Mouse (Mus musculus): ENCODE results near the gene Gigyf1. TPM values are rescaled to one million over a fixed set of nuclear protein-coding genes. Genes with fewer than 3 reads are reported as not detected.

Gigyf1 gene
- polyA plus RNA-seq, 1 experiment from 2014 or later: 17.3 TPM

DNA sequence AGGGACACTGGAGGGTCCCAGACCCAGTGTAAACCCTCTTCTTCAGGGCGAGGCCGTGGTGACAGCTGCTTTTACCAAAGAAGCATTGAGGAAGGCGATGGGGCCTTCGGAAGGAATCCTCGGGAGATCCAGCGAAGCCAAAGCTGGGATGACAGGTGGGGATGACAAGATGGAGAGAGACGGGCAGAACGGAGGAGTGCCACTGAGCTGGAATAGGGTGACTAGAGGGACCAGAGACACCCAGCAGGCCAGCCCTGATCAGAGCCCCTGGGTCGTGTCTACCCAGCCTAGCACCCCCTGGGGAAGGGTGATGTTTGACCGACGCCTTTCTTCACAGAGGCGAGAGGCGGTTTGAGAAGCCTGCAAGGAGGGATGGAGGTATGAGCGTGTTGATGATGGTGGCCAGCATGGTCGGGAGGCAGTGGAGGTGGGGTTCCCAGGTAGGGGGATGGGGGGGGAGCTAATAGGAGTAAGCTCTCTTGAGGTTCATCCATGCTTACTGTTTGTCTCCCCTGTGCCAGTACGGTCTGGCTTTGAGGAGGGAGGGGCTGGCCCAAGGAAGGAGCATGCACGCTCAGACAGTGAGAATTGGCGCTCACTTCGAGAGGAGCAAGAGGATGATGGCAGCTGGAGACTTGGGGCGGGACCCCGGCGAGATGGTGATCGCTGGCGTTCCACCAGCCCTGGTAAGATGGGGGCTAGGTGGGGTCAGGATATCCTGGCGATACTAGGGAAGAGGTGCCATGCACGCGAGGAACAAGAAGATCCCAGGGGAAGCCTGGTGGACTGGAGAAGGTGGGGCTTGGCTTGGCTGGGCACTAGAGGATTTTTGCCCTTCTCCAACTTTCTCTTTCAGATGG is 1.6 kb downstream of the Gigyf1 start:
- no peak overlapping the region for H3K4me3 ChIP-seq
- H3K4me2 ChIP-seq: no peak overlapping the region
- no peaks in the 10 kb centered on the region for H3K9me3 ChIP-seq
- no peak overlapping the region for H3K27ac ChIP-seq (replicated peaks)
- H3K4me1 ChIP-seq (replicated peaks): peaks cover 20% of the 10 kb centered on the region
- 92% methylated on average over 27 of the region's 27 CpGs for WGBS
- peaks cover 74% of the 10 kb centered on the region for H3K36me3 ChIP-seq
- no peak overlapping the region for H3K9ac ChIP-seq
- H3K27me3 ChIP-seq: no peaks in the 10 kb centered on the region
- ATAC-seq (ENCODE audit: low read depth): no peak

DNA sequence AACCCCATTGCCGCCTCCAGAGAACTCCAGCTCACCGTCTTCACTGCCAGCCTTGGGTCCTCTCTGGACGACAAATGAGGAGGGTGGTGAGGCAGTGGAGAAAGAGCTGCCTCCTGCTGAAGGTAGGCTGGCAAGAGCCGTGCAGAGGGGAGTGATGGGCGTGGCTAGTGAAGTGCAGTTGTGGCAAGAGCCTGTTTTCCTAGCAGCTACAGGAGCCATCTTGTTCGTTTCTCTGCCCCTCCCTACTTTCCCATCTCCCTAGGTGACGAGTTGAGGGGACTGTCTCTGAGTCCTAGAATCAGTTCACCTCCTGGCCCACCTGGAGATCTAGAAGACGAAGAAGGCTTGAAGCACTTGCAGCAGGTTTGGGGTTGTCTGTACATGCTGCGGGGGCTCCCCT is 3.5 kb downstream of the Gigyf1 start:
- WGBS: 80% methylated on average over 9 of the region's 9 CpGs
- Histone ChIP-seq H3K9ac (no peak overlapping the region), H3K27ac (replicated peaks) (no peak overlapping the region), H3K4me2 (no peak overlapping the region), H3K36me3 (peaks cover 94% of the 10 kb centered on the region), H3K9me3 (no peaks in the 10 kb centered on the region), H3K27me3 (no peaks in the 10 kb centered on the region), H3K4me1 (replicated peaks) (peaks cover 19% of the 10 kb centered on the region), H3K4me3 (no peak overlapping the region)
- no peak for ATAC-seq (ENCODE audit: low read depth)

DNA sequence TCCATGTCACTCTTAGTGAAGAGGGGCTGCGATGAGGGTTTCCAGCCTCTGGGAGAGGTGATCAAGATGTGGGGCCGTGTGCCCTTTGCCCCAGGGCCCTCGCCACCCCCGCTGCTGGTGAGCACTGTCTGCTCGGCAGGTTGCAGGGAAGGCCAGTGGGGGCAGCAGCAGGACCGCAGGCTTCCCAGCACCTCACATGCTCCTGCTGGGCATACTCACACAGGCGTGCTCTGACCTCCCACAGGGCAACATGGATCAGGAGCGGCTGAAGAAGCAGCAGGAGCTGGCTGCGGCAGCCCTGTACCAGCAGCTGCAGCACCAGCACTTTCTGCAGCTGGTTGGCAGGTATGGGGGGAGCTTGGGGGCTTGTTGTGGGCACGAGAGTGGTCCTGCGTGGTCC is 4.4 kb downstream of the Gigyf1 start:
- no peak overlapping the region for H3K9ac ChIP-seq
- no peaks in the 10 kb centered on the region for H3K27me3 ChIP-seq
- peaks cover 19% of the 10 kb centered on the region for H3K4me1 ChIP-seq (replicated peaks)
- ATAC-seq (ENCODE audit: low read depth): no peak
- 71% methylated on average over 11 of the region's 11 CpGs for WGBS
- no peak overlapping the region for H3K4me3 ChIP-seq
- H3K27ac ChIP-seq (replicated peaks): no peak overlapping the region
- H3K36me3 ChIP-seq: peaks cover 98% of the 10 kb centered on the region
- H3K4me2 ChIP-seq: no peak overlapping the region
- no peaks in the 10 kb centered on the region for H3K9me3 ChIP-seq

DNA sequence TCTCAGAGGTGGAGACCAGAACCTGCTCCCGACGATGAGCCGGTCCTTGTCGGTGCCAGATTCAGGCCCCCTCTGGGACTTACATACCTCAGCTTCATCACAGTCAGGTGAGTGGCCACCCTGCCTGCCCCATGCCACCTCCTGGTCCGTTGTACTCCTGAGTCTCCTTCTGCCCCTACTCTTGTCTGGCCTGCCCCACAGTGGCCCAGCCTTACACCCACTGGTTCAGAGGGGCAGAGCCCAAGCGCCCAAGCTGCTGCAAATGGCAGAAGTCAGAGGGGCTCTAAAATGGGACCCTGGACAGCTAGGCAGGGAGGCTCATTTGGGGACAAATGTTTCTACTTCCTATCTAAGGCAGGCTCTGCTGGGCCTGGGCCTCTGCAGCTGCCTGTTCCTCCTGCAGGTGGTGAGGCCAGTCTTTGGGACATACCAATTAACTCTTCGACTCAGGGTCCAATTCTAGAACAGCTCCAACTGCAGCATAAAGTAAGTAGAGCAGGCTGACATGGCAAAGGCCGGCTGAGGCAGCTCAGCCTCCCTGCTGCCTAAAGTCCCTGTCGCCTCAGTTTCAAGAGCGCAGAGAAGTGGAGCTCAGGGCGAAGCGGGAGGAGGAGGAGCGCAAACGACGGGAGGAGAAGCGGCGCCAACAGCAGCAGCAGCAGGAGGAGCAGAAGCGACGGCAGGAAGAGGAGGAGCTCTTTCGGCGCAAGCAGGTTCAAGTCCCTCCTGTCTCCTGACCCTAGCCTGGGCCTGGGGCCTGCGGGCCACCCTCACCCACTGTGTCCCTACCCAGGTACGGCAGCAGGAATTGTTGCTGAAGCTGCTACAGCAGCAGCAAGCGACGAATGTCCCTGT is 5.3 kb downstream of the Gigyf1 start:
- H3K4me3 ChIP-seq: no peak overlapping the region
- no peaks in the 10 kb centered on the region for H3K27me3 ChIP-seq
- ATAC-seq (ENCODE audit: low read depth): no peak
- peaks cover 100% of the 10 kb centered on the region for H3K36me3 ChIP-seq
- no peaks in the 10 kb centered on the region for H3K9me3 ChIP-seq
- H3K4me2 ChIP-seq: no peak overlapping the region
- 0 out of 2 replicates have a peak overlapping the region, but pooled peaks have one; percentile 13 for H3K27ac ChIP-seq (replicated peaks)
- no peak overlapping the region for H3K9ac ChIP-seq
- 80% methylated on average over 25 of the region's 25 CpGs for WGBS
- H3K4me1 ChIP-seq (replicated peaks): peaks cover 29% of the 10 kb centered on the region

DNA sequence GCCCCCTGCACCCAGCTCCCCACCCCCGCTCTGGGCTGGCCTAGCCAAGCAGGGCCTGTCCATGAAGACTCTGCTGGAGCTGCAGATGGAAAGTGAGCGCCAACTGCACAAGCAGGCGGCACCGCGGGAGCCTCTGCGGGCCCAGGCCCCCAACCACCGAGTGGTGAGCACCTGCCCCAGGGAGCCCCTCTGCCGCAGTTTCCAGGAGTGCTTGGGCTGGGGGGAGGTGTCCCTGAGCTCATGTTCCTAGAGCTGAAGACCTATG is 5.8 kb downstream of the Gigyf1 start:
- no peak overlapping the region for H3K9ac ChIP-seq
- no peaks in the 10 kb centered on the region for H3K9me3 ChIP-seq
- ATAC-seq (ENCODE audit: low read depth): no peak
- peaks cover 33% of the 10 kb centered on the region for H3K4me1 ChIP-seq (replicated peaks)
- peaks cover 100% of the 10 kb centered on the region for H3K36me3 ChIP-seq
- H3K4me2 ChIP-seq: no peak overlapping the region
- no peaks in the 10 kb centered on the region for H3K27me3 ChIP-seq
- H3K27ac ChIP-seq (replicated peaks): no peak overlapping the region
- no peak overlapping the region for H3K4me3 ChIP-seq
- 87% methylated on average over 8 of the region's 8 CpGs for WGBS

DNA sequence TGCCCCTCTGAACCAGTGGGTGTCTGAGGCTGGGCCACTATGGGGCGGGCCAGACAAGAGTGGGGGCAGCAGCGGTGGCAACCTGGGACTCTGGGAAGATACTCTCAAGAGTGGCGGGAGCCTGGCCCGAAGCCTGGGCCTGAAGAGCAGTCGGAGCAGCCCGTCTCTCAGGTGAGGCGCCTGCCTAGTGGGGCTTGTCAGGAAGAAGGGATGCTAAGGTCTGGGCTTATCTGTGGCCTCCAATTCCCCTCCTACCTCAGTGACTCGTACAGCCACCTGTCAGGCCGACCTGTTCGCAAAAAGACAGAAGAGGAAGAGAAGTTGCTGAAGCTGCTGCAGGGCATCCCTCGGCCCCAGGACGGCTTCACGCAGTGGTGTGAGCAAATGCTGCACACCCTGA is 6.3 kb downstream of the Gigyf1 start:
- Histone ChIP-seq H3K27ac (replicated peaks) (no peak overlapping the region), H3K4me3 (no peak overlapping the region), H3K4me1 (replicated peaks) (peaks cover 38% of the 10 kb centered on the region), H3K36me3 (peaks cover 100% of the 10 kb centered on the region), H3K4me2 (no peak overlapping the region), H3K9ac (no peak overlapping the region), H3K9me3 (no peaks in the 10 kb centered on the region), H3K27me3 (no peaks in the 10 kb centered on the region)
- no peak for ATAC-seq (ENCODE audit: low read depth)
- WGBS: 91% methylated on average over 13 of the region's 13 CpGs

DNA sequence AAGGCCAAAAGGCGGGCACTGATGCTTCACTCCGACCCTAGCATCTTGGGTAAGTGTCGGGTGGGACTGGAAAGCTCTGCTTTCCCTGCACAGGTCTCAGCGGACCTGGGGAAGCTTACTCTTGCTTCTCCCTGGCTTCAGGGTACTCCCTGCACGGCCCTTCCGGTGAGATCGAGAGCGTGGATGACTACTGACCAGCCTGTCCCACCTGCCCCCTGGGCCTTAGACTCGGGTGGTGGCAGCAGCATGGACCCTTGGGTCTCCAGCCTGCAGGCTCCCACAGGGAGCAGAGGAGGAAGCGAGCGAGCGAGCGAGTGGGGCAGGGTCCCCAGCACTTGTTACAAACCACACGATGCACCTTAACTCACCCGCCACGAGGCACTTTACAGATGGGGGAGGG is 7.2 kb downstream of the Gigyf1 start:
- H3K9me3 ChIP-seq: no peaks in the 10 kb centered on the region
- ATAC-seq (ENCODE audit: low read depth): no peak
- no peak overlapping the region for H3K4me2 ChIP-seq
- H3K27ac ChIP-seq (replicated peaks): 0 out of 2 replicates have a peak overlapping the region, but pooled peaks have one; percentile 14
- no peaks in the 10 kb centered on the region for H3K27me3 ChIP-seq
- peak overlapping the region; percentile 1; the same call in 1 of the 2 replicates for H3K4me3 ChIP-seq
- peaks cover 46% of the 10 kb centered on the region for H3K4me1 ChIP-seq (replicated peaks)
- WGBS: 71% methylated on average over 16 of the region's 16 CpGs
- H3K9ac ChIP-seq: 0 out of 2 replicates have a peak overlapping the region, but pooled peaks have one; percentile 0
- H3K36me3 ChIP-seq: peaks cover 97% of the 10 kb centered on the region

DNA sequence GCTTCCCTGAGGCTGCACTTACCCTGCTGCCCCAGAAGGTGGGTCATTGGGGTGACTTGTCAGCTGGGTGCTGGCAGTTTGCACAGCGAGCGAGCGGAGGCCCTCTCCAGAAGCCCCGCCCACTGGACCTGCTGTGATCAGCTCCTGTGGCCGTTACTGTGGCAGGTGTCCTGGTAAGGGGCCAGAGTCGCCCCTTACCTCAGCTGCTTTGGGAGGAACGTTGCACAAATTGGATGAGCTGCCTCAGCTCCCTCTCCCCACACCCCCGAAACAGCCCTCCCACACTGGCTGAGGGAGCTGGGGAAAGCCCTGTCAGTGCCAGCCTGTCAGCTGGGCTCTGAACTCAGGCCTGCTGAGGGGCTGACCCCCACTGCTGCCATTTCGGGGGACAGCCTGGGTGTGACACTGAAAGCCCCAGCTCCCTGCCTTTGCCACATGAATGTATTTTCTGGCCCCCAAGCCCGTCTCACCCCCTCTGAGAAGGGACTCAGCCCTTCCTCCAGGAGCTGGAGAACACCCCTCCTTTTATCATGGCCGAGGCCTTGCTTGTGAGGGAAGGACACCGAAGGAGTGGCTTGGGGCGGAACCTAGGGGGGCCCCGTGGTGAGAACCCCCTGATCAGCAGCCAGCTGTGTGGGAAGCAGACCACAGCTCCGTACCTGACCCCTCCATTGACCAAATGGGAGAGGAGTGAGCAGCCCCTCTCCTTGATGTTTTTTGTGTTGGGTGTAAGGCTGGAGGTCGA is 8.0 kb downstream of the Gigyf1 start:
- ATAC-seq (ENCODE audit: low read depth): no peak
- 33% methylated on average over 16 of the region's 16 CpGs for WGBS
- Histone ChIP-seq H3K27ac (replicated peaks) (peak overlapping the region; percentile 68), H3K4me3 (no peak overlapping the region), H3K9me3 (no peaks in the 10 kb centered on the region), H3K27me3 (no peaks in the 10 kb centered on the region), H3K36me3 (peaks cover 89% of the 10 kb centered on the region), H3K4me1 (replicated peaks) (peaks cover 47% of the 10 kb centered on the region), H3K4me2 (no peak overlapping the region), H3K9ac (peak overlapping the region; percentile 38; the same call in 1 of the 2 replicates)

DNA sequence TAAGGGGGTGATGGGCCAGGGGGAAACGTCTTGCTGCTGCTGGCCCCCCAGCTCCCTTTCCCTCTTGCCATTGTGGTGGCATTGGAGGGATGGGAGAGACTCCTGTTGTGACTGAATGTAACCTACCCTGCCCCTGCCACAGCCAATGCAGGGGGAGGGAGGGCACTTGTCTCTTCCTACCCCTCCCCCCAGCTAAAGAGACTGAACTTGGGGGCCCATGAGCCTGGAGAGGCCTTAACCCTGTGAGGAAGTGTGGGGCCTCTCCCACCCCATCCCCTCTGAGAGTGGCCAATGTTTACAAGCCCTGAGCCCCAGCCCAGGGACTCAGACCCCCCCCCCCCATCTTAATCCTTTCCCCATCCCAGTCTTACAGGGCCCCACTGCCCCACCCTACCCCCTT is 9.1 kb downstream of the Gigyf1 start:
- peaks cover 47% of the 10 kb centered on the region for H3K4me1 ChIP-seq (replicated peaks)
- no peaks in the 10 kb centered on the region for H3K9me3 ChIP-seq
- H3K4me3 ChIP-seq: no peak overlapping the region
- ATAC-seq (ENCODE audit: low read depth): no peak
- no peak overlapping the region for H3K4me2 ChIP-seq
- peak overlapping the region; percentile 28; the same call in 1 of the 2 replicates for H3K27ac ChIP-seq (replicated peaks)
- peak overlapping the region; percentile 3; the same call in 1 of the 2 replicates for H3K9ac ChIP-seq
- peaks cover 78% of the 10 kb centered on the region for H3K36me3 ChIP-seq
- 23% methylated on average over 1 of the region's 1 CpGs for WGBS
- no peaks in the 10 kb centered on the region for H3K27me3 ChIP-seq

DNA sequence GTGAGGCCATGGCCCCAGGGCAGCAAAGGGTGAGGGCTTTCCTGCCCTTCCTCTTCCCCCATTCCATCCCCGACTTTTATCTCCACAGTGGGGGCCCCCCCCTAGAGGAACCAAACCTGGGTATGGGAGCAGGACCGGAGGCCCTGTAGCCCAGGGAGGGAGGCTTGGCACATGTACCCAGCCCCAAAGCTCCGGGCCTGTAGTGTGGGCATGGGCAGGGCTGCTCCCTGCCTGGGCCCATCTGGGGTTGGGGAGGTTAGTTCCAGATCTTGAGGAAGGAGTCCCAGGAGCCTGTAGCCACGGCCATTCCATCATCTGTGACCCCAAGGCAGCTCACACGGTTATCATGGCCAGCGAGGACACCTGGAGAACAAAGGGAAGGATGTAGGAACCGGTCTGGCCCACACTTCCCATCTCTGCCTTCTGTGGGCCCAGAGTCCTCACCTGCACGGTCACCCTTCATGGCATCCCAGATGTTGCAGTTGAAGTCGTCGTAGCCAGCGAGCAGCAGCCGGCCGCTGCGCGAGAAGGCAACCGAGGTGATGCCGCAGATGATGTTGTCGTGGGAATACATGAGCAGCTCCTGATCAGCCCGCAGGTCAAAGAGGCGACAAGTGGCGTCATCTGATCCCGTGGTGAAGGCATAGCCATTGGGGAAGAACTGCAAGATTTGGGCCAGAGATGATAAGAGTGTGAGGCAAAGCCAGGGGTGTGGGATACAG is 10.1 kb downstream of the Gigyf1 start:
- H3K9me3 ChIP-seq: no peaks in the 10 kb centered on the region
- ATAC-seq (ENCODE audit: low read depth): no peak
- H3K27ac ChIP-seq (replicated peaks): 0 out of 2 replicates have a peak overlapping the region, but pooled peaks have one; percentile 18
- peaks cover 68% of the 10 kb centered on the region for H3K36me3 ChIP-seq
- H3K4me3 ChIP-seq: 0 out of 2 replicates have a peak overlapping the region, but pooled peaks have one; percentile 89
- 85% methylated on average over 22 of the region's 22 CpGs for WGBS
- peaks cover 47% of the 10 kb centered on the region for H3K4me1 ChIP-seq (replicated peaks)
- no peak overlapping the region for H3K9ac ChIP-seq
- no peak overlapping the region for H3K4me2 ChIP-seq
- no peaks in the 10 kb centered on the region for H3K27me3 ChIP-seq

DNA sequence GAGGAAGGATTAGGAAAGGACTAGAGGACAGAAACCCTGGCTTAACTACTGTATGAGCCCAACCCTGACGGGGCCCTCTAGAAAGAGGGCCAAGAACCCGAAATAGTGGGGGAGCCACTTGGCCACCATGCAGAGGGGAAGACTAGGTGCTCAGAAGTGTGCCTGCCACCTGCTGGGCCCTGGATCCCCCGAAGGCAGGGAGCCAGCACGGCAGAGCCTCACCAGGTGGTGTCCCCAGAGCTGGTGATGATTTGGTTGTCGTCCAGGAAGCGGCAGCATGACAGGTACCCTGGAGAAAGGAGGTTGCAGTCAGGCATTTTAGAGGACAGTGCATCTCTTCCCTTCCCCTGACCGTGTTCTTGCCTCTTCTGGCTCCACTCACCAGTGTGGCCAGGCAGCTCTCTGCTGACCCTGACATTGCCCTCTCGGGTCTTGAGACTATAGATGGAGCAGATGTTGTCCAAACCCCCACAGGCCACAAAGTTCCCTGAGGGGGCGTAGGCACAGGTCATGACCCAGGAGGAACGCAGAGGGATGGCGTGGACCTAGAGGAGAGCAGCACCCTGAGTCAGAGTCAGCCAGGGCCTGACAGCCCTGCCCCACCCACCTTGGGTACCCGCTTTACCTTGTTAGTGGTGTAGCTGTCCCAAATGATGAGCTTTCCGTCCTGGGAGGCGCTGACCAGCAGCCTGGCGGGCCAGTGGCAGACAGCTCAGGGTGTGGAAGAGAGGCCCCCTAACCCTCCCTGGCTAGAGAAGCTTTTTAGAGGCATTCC is 11.1 kb downstream of the Gigyf1 start:
- Histone ChIP-seq H3K9me3 (no peaks in the 10 kb centered on the region), H3K27me3 (no peaks in the 10 kb centered on the region), H3K9ac (peak overlapping the region; percentile 96), H3K4me2 (peak overlapping the region; percentile 96), H3K4me1 (replicated peaks) (peaks cover 47% of the 10 kb centered on the region), H3K4me3 (peak overlapping the region; percentile 89), H3K27ac (replicated peaks) (peak overlapping the region; percentile 97), H3K36me3 (peaks cover 58% of the 10 kb centered on the region)
- WGBS: 72% methylated on average over 15 of the region's 15 CpGs
- ATAC-seq (ENCODE audit: low read depth): no peak

Measured in neural tube, embryonic 13.5 days (tissue).